Mouse (Mus musculus): ENCODE measurements around the gene Tmem25. TPM values are rescaled to one million over a fixed set of nuclear protein-coding genes. Genes with fewer than 3 reads are reported as not detected.

Gene Tmem25
- polyA plus RNA-seq, 1 experiment from 2014 or later = 2.7 TPM

GRCm38 (mm10) chr9:44802808-44803450, 3.8 kb upstream of the Tmem25 start, which contains the start of gene Ttc36:
Gene Ttc36, minus strand, starts transcription at chr9:44803072.
- no peak within 1 kb of the TSS for H3K9ac ChIP-seq (ENCODE audit: low read length)
- no peak within 1 kb of the TSS for H3K4me2 ChIP-seq (ENCODE audit: low read depth, severe bottlenecking)
- DNase-seq (ENCODE audit: low spot score) (no peak), ATAC-seq (ENCODE audit: insufficient number of reproducible peaks, low FRiP score, low TSS enrichment, low read depth) (no peak)
- no peak within 1 kb of the TSS for H3K27ac ChIP-seq (replicated peaks; ENCODE audit: low read depth, low read length)
- 77% methylated on average over 4 of the region's 4 CpGs for WGBS
- peaks cover 9% of the 10 kb centered on the region for H3K36me3 ChIP-seq (ENCODE audit: control insufficient read depth, insufficient read depth, low read length)
- H3K4me1 ChIP-seq (ENCODE audit: control insufficient read depth, insufficient read depth, low read length) = peaks cover 4% of the 10 kb centered on the region; the same call in 1 of the 2 replicates
- peaks cover 8% of the 10 kb centered on the region; the same call in 1 of the 2 replicates for H3K27me3 ChIP-seq (ENCODE audit: control insufficient read depth, insufficient read depth, low read length)
- no peaks in the 10 kb centered on the region for H3K9me3 ChIP-seq (ENCODE audit: control insufficient read depth, low read length)
- H3K4me3 ChIP-seq (ENCODE audit: low read depth, low read length) = no peak within 1 kb of the TSS

- no peak for ATAC-seq (ENCODE audit: insufficient number of reproducible peaks, low FRiP score, low TSS enrichment, low read depth)
- peaks cover 4% of the 10 kb centered on the region; the same call in 1 of the 2 replicates for H3K4me1 ChIP-seq (ENCODE audit: control insufficient read depth, insufficient read depth, low read length)
- peaks cover 3% of the 10 kb centered on the region; the same call in 1 of the 2 replicates for H3K36me3 ChIP-seq (ENCODE audit: control insufficient read depth, insufficient read depth, low read length)
- no peak overlapping the region for H3K9ac ChIP-seq (ENCODE audit: low read length)
- DNase-seq (ENCODE audit: low spot score) = no peak
- 81% methylated on average over 6 of the region's 6 CpGs for WGBS
- H3K4me2 ChIP-seq (ENCODE audit: low read depth, severe bottlenecking) = no peak overlapping the region
- H3K9me3 ChIP-seq (ENCODE audit: control insufficient read depth, low read length) = no peaks in the 10 kb centered on the region
- H3K27me3 ChIP-seq (ENCODE audit: control insufficient read depth, insufficient read depth, low read length) = peaks cover 10% of the 10 kb centered on the region; the same call in 1 of the 2 replicates
- no peak overlapping the region for H3K4me3 ChIP-seq (ENCODE audit: low read depth, low read length)
- no peak overlapping the region for H3K27ac ChIP-seq (replicated peaks; ENCODE audit: low read depth, low read length)
Observed at GRCm38 (mm10) chr9:44801669-44802068, 2.6 kb upstream of the Tmem25 start.

- Histone ChIP-seq H3K27me3 (ENCODE audit: control insufficient read depth, insufficient read depth, low read length) (peaks cover 10% of the 10 kb centered on the region; the same call in 1 of the 2 replicates), H3K9ac (ENCODE audit: low read length) (peak overlapping the region; percentile 63)
- WGBS = 44% methylated on average over 9 of the region's 9 CpGs
Observed at GRCm38 (mm10) chr9:44799958-44800324, 834 bp upstream of the Tmem25 start.

GRCm38 (mm10) chr9:44798298-44798697, 809 bp downstream of the Tmem25 start:
- DNase-seq (ENCODE audit: low spot score) = no peak
- Histone ChIP-seq H3K27ac (replicated peaks; ENCODE audit: low read depth, low read length) (no peak overlapping the region), H3K36me3 (ENCODE audit: control insufficient read depth, insufficient read depth, low read length) (no peaks in the 10 kb centered on the region), H3K4me1 (ENCODE audit: control insufficient read depth, insufficient read depth, low read length) (peaks cover 4% of the 10 kb centered on the region; the same call in 1 of the 2 replicates), H3K27me3 (ENCODE audit: control insufficient read depth, insufficient read depth, low read length) (peaks cover 10% of the 10 kb centered on the region; the same call in 1 of the 2 replicates), H3K4me2 (ENCODE audit: low read depth, severe bottlenecking) (peak overlapping the region; percentile 74), H3K9ac (ENCODE audit: low read length) (no peak overlapping the region), H3K9me3 (ENCODE audit: control insufficient read depth, low read length) (no peaks in the 10 kb centered on the region), H3K4me3 (ENCODE audit: low read depth, low read length) (no peak overlapping the region)
- no peak for ATAC-seq (ENCODE audit: insufficient number of reproducible peaks, low FRiP score, low TSS enrichment, low read depth)
- 43% methylated on average over 7 of the region's 7 CpGs for WGBS

More at GRCm38 (mm10) chr9:44799958-44800324, 834 bp upstream of the Tmem25 start:
- DNase-seq (ENCODE audit: low spot score) (no peak), ATAC-seq (ENCODE audit: insufficient number of reproducible peaks, low FRiP score, low TSS enrichment, low read depth) (no peak)
- Histone ChIP-seq H3K4me2 (ENCODE audit: low read depth, severe bottlenecking) (peak overlapping the region; percentile 74), H3K36me3 (ENCODE audit: control insufficient read depth, insufficient read depth, low read length) (no peaks in the 10 kb centered on the region), H3K4me3 (ENCODE audit: low read depth, low read length) (peak overlapping the region; percentile 63), H3K27ac (replicated peaks; ENCODE audit: low read depth, low read length) (no peak overlapping the region), H3K9me3 (ENCODE audit: control insufficient read depth, low read length) (no peaks in the 10 kb centered on the region), H3K4me1 (ENCODE audit: control insufficient read depth, insufficient read depth, low read length) (peaks cover 4% of the 10 kb centered on the region; the same call in 1 of the 2 replicates)

GRCm38 (mm10) chr9:44792842-44793241, 6.3 kb downstream of the Tmem25 start:
- H3K4me1 ChIP-seq (ENCODE audit: control insufficient read depth, insufficient read depth, low read length) = no peaks in the 10 kb centered on the region
- H3K4me3 ChIP-seq (ENCODE audit: low read depth, low read length) = no peak overlapping the region
- 65% methylated on average over 9 of the region's 9 CpGs for WGBS
- DNase-seq (ENCODE audit: low spot score) (no peak), ATAC-seq (ENCODE audit: insufficient number of reproducible peaks, low FRiP score, low TSS enrichment, low read depth) (no peak)
- H3K36me3 ChIP-seq (ENCODE audit: control insufficient read depth, insufficient read depth, low read length) = peaks cover 12% of the 10 kb centered on the region
- no peak overlapping the region for H3K9ac ChIP-seq (ENCODE audit: low read length)
- H3K27ac ChIP-seq (replicated peaks; ENCODE audit: low read depth, low read length) = no peak overlapping the region
- no peak overlapping the region for H3K4me2 ChIP-seq (ENCODE audit: low read depth, severe bottlenecking)
- H3K9me3 ChIP-seq (ENCODE audit: control insufficient read depth, low read length) = no peaks in the 10 kb centered on the region
- H3K27me3 ChIP-seq (ENCODE audit: control insufficient read depth, insufficient read depth, low read length) = peaks cover 1% of the 10 kb centered on the region; the same call in 1 of the 2 replicates

GRCm38 (mm10) chr9:44772750-44773651, 26.1 kb downstream of the Tmem25 start:
- DNase-seq (ENCODE audit: low spot score) (peak; percentile 96), ATAC-seq (ENCODE audit: insufficient number of reproducible peaks, low FRiP score, low TSS enrichment, low read depth) (peak; percentile 98)
- no peaks in the 10 kb centered on the region for H3K36me3 ChIP-seq (ENCODE audit: control insufficient read depth, insufficient read depth, low read length)
- H3K4me2 ChIP-seq (ENCODE audit: low read depth, severe bottlenecking) = peak overlapping the region; percentile 79
- H3K27me3 ChIP-seq (ENCODE audit: control insufficient read depth, insufficient read depth, low read length) = no peaks in the 10 kb centered on the region
- peaks cover 2% of the 10 kb centered on the region; the same call in 1 of the 2 replicates for H3K4me1 ChIP-seq (ENCODE audit: control insufficient read depth, insufficient read depth, low read length)
- WGBS = under 1% methylated on average over 41 of the region's 41 CpGs
- peak overlapping the region; percentile 74 for H3K4me3 ChIP-seq (ENCODE audit: low read depth, low read length)
- H3K9me3 ChIP-seq (ENCODE audit: control insufficient read depth, low read length) = no peaks in the 10 kb centered on the region
- peak overlapping the region; percentile 25; the same call in 1 of the 2 replicates for H3K27ac ChIP-seq (replicated peaks; ENCODE audit: low read depth, low read length)
- peak overlapping the region; percentile 75 for H3K9ac ChIP-seq (ENCODE audit: low read length)

- H3K27ac ChIP-seq (replicated peaks; ENCODE audit: low read depth, low read length) = no peak overlapping the region
- H3K9ac ChIP-seq (ENCODE audit: low read length) = no peak overlapping the region; the same call in 1 of the 2 replicates
- WGBS = 23% methylated on average over 5 of the region's 5 CpGs
Observed at GRCm38 (mm10) chr9:44772392-44772749, 26.7 kb downstream of the Tmem25 start.

GRCm38 (mm10) chr9:44771376-44771775, 27.7 kb downstream of the Tmem25 start:
- DNase-seq (ENCODE audit: low spot score) (no peak), ATAC-seq (ENCODE audit: insufficient number of reproducible peaks, low FRiP score, low TSS enrichment, low read depth) (no peak)
- WGBS = 95% methylated on average over 5 of the region's 5 CpGs
- Histone ChIP-seq H3K27me3 (ENCODE audit: control insufficient read depth, insufficient read depth, low read length) (no peaks in the 10 kb centered on the region), H3K4me2 (ENCODE audit: low read depth, severe bottlenecking) (no peak overlapping the region), H3K9ac (ENCODE audit: low read length) (no peak overlapping the region), H3K4me1 (ENCODE audit: control insufficient read depth, insufficient read depth, low read length) (peaks cover 2% of the 10 kb centered on the region; the same call in 1 of the 2 replicates), H3K36me3 (ENCODE audit: control insufficient read depth, insufficient read depth, low read length) (no peaks in the 10 kb centered on the region), H3K9me3 (ENCODE audit: control insufficient read depth, low read length) (no peaks in the 10 kb centered on the region), H3K27ac (replicated peaks; ENCODE audit: low read depth, low read length) (no peak overlapping the region), H3K4me3 (ENCODE audit: low read depth, low read length) (no peak overlapping the region)

More at GRCm38 (mm10) chr9:44772392-44772749, 26.7 kb downstream of the Tmem25 start:
- peak overlapping the region; percentile 74; the same call in 1 of the 2 replicates for H3K4me3 ChIP-seq (ENCODE audit: low read depth, low read length)
- DNase-seq (ENCODE audit: low spot score) = no peak
- peaks cover 2% of the 10 kb centered on the region; the same call in 1 of the 2 replicates for H3K4me1 ChIP-seq (ENCODE audit: control insufficient read depth, insufficient read depth, low read length)
- no peaks in the 10 kb centered on the region for H3K9me3 ChIP-seq (ENCODE audit: control insufficient read depth, low read length)
- H3K36me3 ChIP-seq (ENCODE audit: control insufficient read depth, insufficient read depth, low read length) = no peaks in the 10 kb centered on the region
- H3K27me3 ChIP-seq (ENCODE audit: control insufficient read depth, insufficient read depth, low read length) = no peaks in the 10 kb centered on the region
- no peak for ATAC-seq (ENCODE audit: insufficient number of reproducible peaks, low FRiP score, low TSS enrichment, low read depth)
- no peak overlapping the region for H3K4me2 ChIP-seq (ENCODE audit: low read depth, severe bottlenecking)

Measured in limb, embryonic 11.5 days (tissue).